Mouse (Mus musculus): ENCODE results near the gene Ilk. TPM values are rescaled to one million over a fixed set of nuclear protein-coding genes. Genes with fewer than 3 reads are reported as not detected.

The Ilk gene
- total RNA-seq, 2 experiments from 2014 or later, result 76.6 to 81.7 TPM

DNA sequence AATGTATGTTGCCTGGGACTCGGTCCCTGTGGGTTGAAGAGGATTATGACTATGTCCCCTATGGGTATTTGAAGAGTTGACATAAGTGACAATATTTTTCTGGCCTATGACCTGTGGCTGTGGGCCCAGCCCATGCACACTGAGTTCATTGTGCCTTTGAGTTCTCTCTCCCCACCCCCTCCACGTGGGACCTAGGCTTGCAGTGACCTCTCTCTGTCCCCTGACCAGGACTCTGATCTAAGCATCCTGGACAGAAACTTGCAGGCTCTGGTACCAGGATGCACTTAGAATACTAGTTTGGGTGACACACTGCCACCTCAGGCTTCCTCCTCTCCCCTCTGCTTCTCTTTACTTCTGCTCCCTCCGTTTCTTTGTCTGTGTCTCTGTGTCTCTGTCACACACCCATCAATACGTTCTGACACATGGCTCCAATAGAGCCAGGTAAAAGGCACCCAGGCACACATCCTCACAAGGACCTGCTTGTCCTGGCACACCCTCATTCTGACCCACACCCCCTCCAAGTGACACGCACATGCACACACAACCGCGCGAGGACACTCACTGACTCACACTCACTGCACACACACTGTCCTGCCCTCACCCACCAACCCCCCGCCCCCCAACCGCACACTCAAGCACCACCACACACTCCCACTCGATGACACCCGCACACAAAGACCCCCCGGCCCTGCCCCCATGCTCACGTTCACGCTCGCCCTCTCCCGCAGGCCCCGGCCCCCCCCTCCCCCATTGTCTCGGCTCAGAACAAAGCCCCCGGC lies 50.3 kb downstream of the Ilk start:
- DNase-seq, result no peak

DNA sequence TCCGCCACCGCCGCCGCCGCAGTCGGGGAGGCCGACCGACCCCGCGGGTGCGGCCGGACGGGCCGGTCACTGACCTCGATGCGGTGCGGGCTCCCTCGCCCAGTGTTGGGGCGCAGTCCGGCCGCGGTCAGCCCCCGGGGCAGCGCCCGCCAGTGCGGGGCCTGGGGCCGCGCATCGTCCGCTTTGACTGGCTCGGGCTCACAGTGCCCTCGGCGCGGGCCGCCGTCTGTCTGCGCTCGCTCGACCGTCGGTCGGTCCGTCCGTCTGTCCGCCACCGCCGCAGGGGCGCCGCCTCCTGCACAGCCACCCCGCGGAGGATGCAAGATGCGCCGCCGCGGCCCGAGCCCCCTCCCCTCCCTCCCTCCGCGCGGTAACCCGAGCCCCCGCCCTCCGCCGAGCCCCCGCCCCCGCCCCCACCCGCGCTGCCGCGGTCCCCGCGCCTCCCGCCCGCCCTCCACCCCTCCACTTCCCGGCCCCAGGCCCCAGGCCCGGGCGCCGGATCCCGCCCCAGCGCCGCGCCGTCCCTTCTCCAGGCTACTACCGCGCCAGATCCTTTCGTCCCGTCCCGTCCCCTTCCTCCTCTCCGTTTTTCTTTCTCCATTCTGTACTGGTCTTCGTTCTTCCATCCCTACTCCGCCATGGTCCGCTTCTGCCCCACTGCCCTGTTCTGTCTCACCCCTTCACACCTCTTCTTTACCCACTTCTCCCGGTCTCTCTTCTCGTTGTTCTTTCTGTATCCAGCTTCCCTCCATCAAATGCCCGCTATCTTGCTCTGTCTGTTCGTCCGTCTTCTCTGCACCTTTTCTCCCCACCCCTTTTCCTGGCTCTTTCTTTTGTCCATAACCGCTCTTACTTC lies 51.1 kb downstream of the Ilk start, which contains the start of gene Dchs1:
Gene Dchs1, minus strand, starts transcription at position 370 of the 856 bp plus-strand sequence.
- no peak for DNase-seq

DNA sequence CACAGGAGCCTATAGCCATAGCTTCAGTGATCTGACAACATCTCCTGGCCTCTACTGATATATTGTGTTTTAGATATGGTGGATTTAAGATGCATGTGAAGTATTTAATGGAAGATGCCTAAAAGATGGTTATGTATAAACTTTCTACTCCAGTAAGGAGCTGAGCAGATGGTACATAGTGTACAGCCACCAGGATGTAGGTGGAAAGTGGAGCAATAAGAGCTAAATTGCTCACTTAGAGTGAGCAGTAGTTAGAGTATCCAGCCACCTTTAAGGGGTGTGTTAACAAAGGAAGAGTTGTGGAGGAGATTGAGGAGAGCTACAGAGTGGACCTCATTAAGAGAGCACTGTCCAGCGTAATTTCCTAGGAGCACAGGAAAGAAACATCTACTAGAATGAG lies 54.8 kb downstream of the Ilk start:
- no peak for DNase-seq

Other genes with a start within 250 kb of the Ilk start
- gene Smpd1, start 182.2 kb upstream of the Ilk start, total RNA-seq (2021), result 10 to 100 TPM; 78.8 to 87.0 TPM
- 100 to 1,000 TPM; 352 to 385 TPM for gene Apbb1, start 154.9 kb upstream of the Ilk start, total RNA-seq (2021)
- under 1 TPM in 1 of 2 experiments, not detected in 1; 0.22 TPM for gene Hpx, start 136.5 kb upstream of the Ilk start, total RNA-seq (2021)
- gene Trim3, start 103.0 kb upstream of the Ilk start, total RNA-seq (2021), result 100 to 1,000 TPM; 129 to 139 TPM
- gene Timm10b, start 96.5 kb upstream of the Ilk start, total RNA-seq (2021), result 10 to 100 TPM; 67.3 to 67.7 TPM
- gene Arfip2, start 96.2 kb upstream of the Ilk start, total RNA-seq (2021), result 100 to 1,000 TPM in 1 of 2 experiments, 10 to 100 TPM in 1; 96.9 to 108 TPM
- 10 to 100 TPM; 14.7 TPM for gene Gm45799, start 96.0 kb upstream of the Ilk start, total RNA-seq (2021)
- 1 to 10 TPM; 5.5 to 6.5 TPM for gene Dnhd1, start 85.8 kb upstream of the Ilk start, total RNA-seq (2021)
- gene Rrp8, start 793 bp downstream of the Ilk start, total RNA-seq (2021), result 10 to 100 TPM; 10.7 to 15.8 TPM
- 100 to 1,000 TPM; 119 to 122 TPM for gene Taf10, start 7.8 kb downstream of the Ilk start, total RNA-seq (2021)
- 10 to 100 TPM; 59.7 to 67.7 TPM for gene Tpp1, start 15.6 kb downstream of the Ilk start, total RNA-seq (2021)
- gene Dchs1, start 51.1 kb downstream of the Ilk start, total RNA-seq (2021), result 10 to 100 TPM; 13.9 to 15.6 TPM
- gene Mrpl17, start 74.5 kb downstream of the Ilk start, total RNA-seq (2021), result 100 to 1,000 TPM; 107 to 108 TPM
- 1 to 10 TPM in 1 of 2 experiments, under 1 TPM in 1; 0.96 to 1.5 TPM for gene Gm4070, start 217.4 kb downstream of the Ilk start, total RNA-seq (2021)

All from layer of hippocampus, postnatal 36 days (tissue).